Mouse (Mus musculus) embryonic facial prominence, embryonic 12.5 days (tissue): Measurements from ENCODE around the gene Zfp36l1. TPM values are rescaled to one million over a fixed set of nuclear protein-coding genes. Genes with fewer than 3 reads are reported as not detected.

Experiments
- ATAC-seq: fragments of 200-750 bp; cut with Nextera tagmentation; 2 replicates; pipeline ENCODE4 v1.8.0; 2017; ENCODE audit not compliant: insufficient number of reproducible peaks, insufficient read depth, low FRiP score, low TSS enrichment
- H3K27ac ChIP-seq: fragments of 300-500 bp; sonication (generic); 2 replicates; pipeline ENCODE4 v1.5.1; 2016; ENCODE audit warnings: mild to moderate bottlenecking
- H3K27me3 ChIP-seq: fragments of 300-500 bp; sonication (generic); 2 replicates; pipeline ENCODE4 v1.6.1; 2016; ENCODE audit warnings: mild to moderate bottlenecking, moderate library complexity
- H3K36me3 ChIP-seq: fragments of 300-500 bp; sonication (generic); 2 replicates; pipeline ENCODE4 v1.6.1; 2016; ENCODE audit warnings: mild to moderate bottlenecking
- H3K4me1 ChIP-seq: fragments of 300-500 bp; sonication (generic); 2 replicates; pipeline ENCODE4 v1.6.1; 2016
- H3K4me2 ChIP-seq: fragments of 300-500 bp; sonication (generic); replicated peaks from 2 replicates; pipeline ENCODE4 v1.6.1; 2016; ENCODE audit warnings: mild to moderate bottlenecking, moderate library complexity
- H3K4me3 ChIP-seq: fragments of 300-500 bp; sonication (generic); 2 replicates; pipeline ENCODE4 v1.5.1; 2016; ENCODE audit warnings: mild to moderate bottlenecking
- H3K9ac ChIP-seq: fragments of 300-500 bp; sonication (generic); 2 replicates; pipeline ENCODE4 v1.6.1; 2016; ENCODE audit warnings: mild to moderate bottlenecking, moderate library complexity
- H3K9me3 ChIP-seq: fragments of 300-500 bp; sonication (generic); 2 replicates; pipeline ENCODE4 v1.6.1; 2016; ENCODE audit warnings: mild to moderate bottlenecking, moderate library complexity
- WGBS: fragments of 180-500 bp; shearing (Covaris S2); methylation state at CpG from one replicate; pipeline ENCODE4 v1.1.7; 2016; 5-methylcytosine and 5-hydroxymethylcytosine counted together
- polyA plus RNA-seq: library from polyadenylated mRNA; unstranded; fragments of >200 nt; fragmentation: Nextera tagmentation; extraction: Ambion mirVana; gene quantifications from 2 replicates; pipeline ENCODE4 v1.2.1, GENCODE M21; 2016

Zfp36l1 gene
- polyA plus RNA-seq, 1 experiment from 2014 or later, result 124 TPM

GRCm38 (mm10) chr12:80106896-80107667 lies 5.7 kb downstream of the Zfp36l1 start:
- H3K9me3 ChIP-seq, result no peaks in the 10 kb centered on the region
- peaks cover 21% of the 10 kb centered on the region for H3K36me3 ChIP-seq
- ATAC-seq, result no peak
- H3K4me2 ChIP-seq, result no peak overlapping the region
- no peaks in the 10 kb centered on the region for H3K27me3 ChIP-seq
- no peak overlapping the region for H3K4me3 ChIP-seq
- H3K9ac ChIP-seq, result no peak overlapping the region
- peak overlapping the region; percentile 18; the same call in 1 of the 2 replicates for H3K27ac ChIP-seq
- peaks cover 11% of the 10 kb centered on the region; the same call in 1 of the 2 replicates for H3K4me1 ChIP-seq
- 88% methylated on average over 3 of the region's 3 CpGs for WGBS

GRCm38 (mm10) chr12:80106138-80106895 lies 6.5 kb downstream of the Zfp36l1 start:
- H3K27ac ChIP-seq, result peak overlapping the region; percentile 26; the same call in 1 of the 2 replicates
- no peak overlapping the region for H3K9ac ChIP-seq
- H3K36me3 ChIP-seq, result peaks cover 21% of the 10 kb centered on the region
- no peaks in the 10 kb centered on the region for H3K27me3 ChIP-seq
- 82% methylated on average over 4 of the region's 4 CpGs for WGBS
- no peak overlapping the region for H3K4me2 ChIP-seq
- no peak for ATAC-seq
- no peak overlapping the region for H3K4me3 ChIP-seq
- H3K4me1 ChIP-seq, result peaks cover 11% of the 10 kb centered on the region; the same call in 1 of the 2 replicates
- no peaks in the 10 kb centered on the region for H3K9me3 ChIP-seq

GRCm38 (mm10) chr12:80103521-80103973 lies 9.3 kb downstream of the Zfp36l1 start:
- ATAC-seq, result no peak
- WGBS, result 44% methylated on average over 5 of the region's 5 CpGs
- Histone ChIP-seq H3K4me3 (no peak overlapping the region), H3K9ac (no peak overlapping the region), H3K27ac (peak overlapping the region; percentile 67), H3K36me3 (peaks cover 6% of the 10 kb centered on the region), H3K4me1 (peaks cover 11% of the 10 kb centered on the region; the same call in 1 of the 2 replicates), H3K9me3 (no peaks in the 10 kb centered on the region), H3K4me2 (no peak overlapping the region), H3K27me3 (no peaks in the 10 kb centered on the region)

GRCm38 (mm10) chr12:80103089-80103488 lies 9.7 kb downstream of the Zfp36l1 start:
- no peak overlapping the region for H3K9ac ChIP-seq
- peak overlapping the region; percentile 67 for H3K27ac ChIP-seq
- peaks cover 6% of the 10 kb centered on the region for H3K36me3 ChIP-seq
- H3K4me2 ChIP-seq, result no peak overlapping the region
- no peak overlapping the region for H3K4me3 ChIP-seq
- ATAC-seq, result no peak
- no peaks in the 10 kb centered on the region for H3K9me3 ChIP-seq
- WGBS, result 56% methylated on average over 4 of the region's 4 CpGs
- no peaks in the 10 kb centered on the region for H3K27me3 ChIP-seq
- H3K4me1 ChIP-seq, result peaks cover 11% of the 10 kb centered on the region; the same call in 1 of the 2 replicates

- Histone ChIP-seq H3K4me2 (no peak overlapping the region), H3K4me3 (no peak overlapping the region), H3K9ac (no peak overlapping the region), H3K36me3 (no peaks in the 10 kb centered on the region), H3K4me1 (peaks cover 8% of the 10 kb centered on the region; the same call in 1 of the 2 replicates), H3K9me3 (no peaks in the 10 kb centered on the region), H3K27ac (no peak overlapping the region), H3K27me3 (no peaks in the 10 kb centered on the region)
- WGBS, result 78% methylated on average over 1 of the region's 1 CpGs
- no peak for ATAC-seq
These were observed 14.0 kb downstream of the Zfp36l1 start for GRCm38 (mm10) chr12:80098825-80099224.

GRCm38 (mm10) chr12:80096734-80097133 lies 16.1 kb downstream of the Zfp36l1 start:
- Histone ChIP-seq H3K36me3 (no peaks in the 10 kb centered on the region), H3K9me3 (no peaks in the 10 kb centered on the region), H3K27me3 (no peaks in the 10 kb centered on the region), H3K4me1 (no peaks in the 10 kb centered on the region), H3K27ac (no peak overlapping the region), H3K4me3 (no peak overlapping the region), H3K4me2 (no peak overlapping the region), H3K9ac (no peak overlapping the region)
- WGBS, result 72% methylated on average over 6 of the region's 6 CpGs
- no peak for ATAC-seq

- Histone ChIP-seq H3K4me1 (peaks cover 6% of the 10 kb centered on the region; the same call in 1 of the 2 replicates), H3K27ac (no peak overlapping the region)
- ATAC-seq, result no peak
These were observed 20.0 kb downstream of the Zfp36l1 start for GRCm38 (mm10) chr12:80092787-80093186.

GRCm38 (mm10) chr12:80091080-80091479 lies 21.7 kb downstream of the Zfp36l1 start:
- H3K9me3 ChIP-seq, result no peaks in the 10 kb centered on the region
- H3K27ac ChIP-seq, result no peak overlapping the region
- no peaks in the 10 kb centered on the region for H3K27me3 ChIP-seq
- H3K4me2 ChIP-seq, result no peak overlapping the region
- no peak overlapping the region for H3K9ac ChIP-seq
- no peaks in the 10 kb centered on the region for H3K36me3 ChIP-seq
- no peak for ATAC-seq
- peaks cover 6% of the 10 kb centered on the region; the same call in 1 of the 2 replicates for H3K4me1 ChIP-seq
- 31% methylated on average over 8 of the region's 8 CpGs for WGBS
- no peak overlapping the region for H3K4me3 ChIP-seq

More at GRCm38 (mm10) chr12:80092787-80093186, 20.0 kb downstream of the Zfp36l1 start:
- Histone ChIP-seq H3K4me2 (no peak overlapping the region), H3K9ac (no peak overlapping the region), H3K4me3 (no peak overlapping the region), H3K9me3 (no peaks in the 10 kb centered on the region), H3K36me3 (no peaks in the 10 kb centered on the region), H3K27me3 (no peaks in the 10 kb centered on the region)

GRCm38 (mm10) chr12:80090529-80090928 lies 22.3 kb downstream of the Zfp36l1 start:
- Histone ChIP-seq H3K27ac (no peak overlapping the region), H3K4me3 (no peak overlapping the region), H3K4me2 (no peak overlapping the region), H3K4me1 (peaks cover 6% of the 10 kb centered on the region; the same call in 1 of the 2 replicates), H3K27me3 (no peaks in the 10 kb centered on the region), H3K9me3 (no peaks in the 10 kb centered on the region), H3K9ac (no peak overlapping the region), H3K36me3 (no peaks in the 10 kb centered on the region)
- WGBS, result 78% methylated on average over 5 of the region's 5 CpGs
- no peak for ATAC-seq

GRCm38 (mm10) chr12:80088143-80088542 lies 24.7 kb downstream of the Zfp36l1 start:
- ATAC-seq, result no peak
- no peak overlapping the region for H3K9ac ChIP-seq
- H3K4me3 ChIP-seq, result no peak overlapping the region
- H3K9me3 ChIP-seq, result no peaks in the 10 kb centered on the region
- no peak overlapping the region for H3K4me2 ChIP-seq
- WGBS, result 90% methylated on average over 4 of the region's 4 CpGs
- no peak overlapping the region for H3K27ac ChIP-seq
- no peaks in the 10 kb centered on the region for H3K36me3 ChIP-seq
- H3K27me3 ChIP-seq, result no peaks in the 10 kb centered on the region
- H3K4me1 ChIP-seq, result peaks cover 25% of the 10 kb centered on the region

- WGBS, result 39% methylated on average over 7 of the region's 7 CpGs
- no peak overlapping the region for H3K4me2 ChIP-seq
- H3K27me3 ChIP-seq, result no peaks in the 10 kb centered on the region
- ATAC-seq, result no peak
- no peak overlapping the region for H3K9ac ChIP-seq
- H3K4me1 ChIP-seq, result peaks cover 25% of the 10 kb centered on the region
- H3K9me3 ChIP-seq, result no peaks in the 10 kb centered on the region
- no peaks in the 10 kb centered on the region for H3K36me3 ChIP-seq
- H3K4me3 ChIP-seq, result no peak overlapping the region
- peak overlapping the region; percentile 78 for H3K27ac ChIP-seq
These were observed 28.2 kb downstream of the Zfp36l1 start for GRCm38 (mm10) chr12:80084446-80085112.
